Mouse (Mus musculus) kidney, adult 8-10 months (tissue): ENCODE results near the gene Camk2d.

Experiments
- DNase-seq, 2 experiments: peaks; one replicate each; pipeline ENCODE4 v3.0.0; 2022

Camk2d gene

GRCm38 (mm10) chr3:126752978-126753377, 156.9 kb downstream of the Camk2d start:
- no peak for DNase-seq

- no peak for DNase-seq
Observed at GRCm38 (mm10) chr3:126758398-126758797, 162.3 kb downstream of the Camk2d start.

GRCm38 (mm10) chr3:126760608-126761007, 164.5 kb downstream of the Camk2d start:
- no peak for DNase-seq

- no peak for DNase-seq
Observed at GRCm38 (mm10) chr3:126764745-126765144, 168.6 kb downstream of the Camk2d start.

GRCm38 (mm10) chr3:126770056-126770455, 174.0 kb downstream of the Camk2d start:
- no peak for DNase-seq

GRCm38 (mm10) chr3:126771032-126771431, 174.9 kb downstream of the Camk2d start:
- peak in 1 of 2 experiments; percentile 15 for DNase-seq

GRCm38 (mm10) chr3:126771541-126771940, 175.4 kb downstream of the Camk2d start:
- DNase-seq, result peak; percentile 76 to 86

- DNase-seq, result no peak
Observed at GRCm38 (mm10) chr3:126776001-126776400, 179.9 kb downstream of the Camk2d start.

GRCm38 (mm10) chr3:126777101-126777500, 181.0 kb downstream of the Camk2d start:
- no peak for DNase-seq

- DNase-seq, result no peak
Observed at GRCm38 (mm10) chr3:126777879-126778278, 181.8 kb downstream of the Camk2d start.

- DNase-seq, result no peak
Observed at GRCm38 (mm10) chr3:126780014-126780615, 184.0 kb downstream of the Camk2d start.

GRCm38 (mm10) chr3:126793035-126793964, 197.2 kb downstream of the Camk2d start:
- DNase-seq, result no peak

- DNase-seq, result no peak
Observed at GRCm38 (mm10) chr3:126795904-126796303, 199.8 kb downstream of the Camk2d start.

GRCm38 (mm10) chr3:126797025-126797424, 200.9 kb downstream of the Camk2d start:
- no peak for DNase-seq

- no peak for DNase-seq
Observed at GRCm38 (mm10) chr3:126797810-126798209, 201.7 kb downstream of the Camk2d start.

GRCm38 (mm10) chr3:126802988-126803387, 206.9 kb downstream of the Camk2d start:
- no peak for DNase-seq

- no peak for DNase-seq
Observed at GRCm38 (mm10) chr3:126804968-126805367, 208.9 kb downstream of the Camk2d start.

GRCm38 (mm10) chr3:126806145-126806544, 210.0 kb downstream of the Camk2d start:
- DNase-seq, result no peak

GRCm38 (mm10) chr3:126809915-126810314, 213.8 kb downstream of the Camk2d start:
- DNase-seq, result no peak

- no peak for DNase-seq
Observed at GRCm38 (mm10) chr3:126810372-126811090, 214.4 kb downstream of the Camk2d start.

- no peak for DNase-seq
Observed at GRCm38 (mm10) chr3:126811646-126812045, 215.5 kb downstream of the Camk2d start.

GRCm38 (mm10) chr3:126822374-126822773, 226.3 kb downstream of the Camk2d start:
- no peak for DNase-seq

GRCm38 (mm10) chr3:126824930-126825329, 228.8 kb downstream of the Camk2d start:
- DNase-seq, result no peak
